Mouse (Mus musculus) heart, embryonic 13.5 days (tissue): ENCODE data around the gene Akip1. TPM values are rescaled to one million over a fixed set of nuclear protein-coding genes. Genes with fewer than 3 reads are reported as not detected.

Source experiments
- ATAC-seq: fragments of 200-750 bp; cut with Nextera tagmentation; 2 replicates; pipeline ENCODE4 v1.8.0; 2017; ENCODE audit warnings: moderate TSS enrichment; ENCODE audit not compliant: insufficient number of reproducible peaks, low FRiP score, low TSS enrichment; ENCODE audit errors: extremely low read depth
- H3K27ac ChIP-seq: fragments of 300-500 bp; sonication (generic); replicated peaks from 2 replicates; pipeline ENCODE4 v1.5.1; 2015; ENCODE audit warnings: moderate library complexity, mild to moderate bottlenecking, inconsistent platforms
- H3K27me3 ChIP-seq: fragments of 300-500 bp; sonication (generic); replicated peaks from 2 replicates; pipeline ENCODE4 v1.6.1; 2015; ENCODE audit warnings: mild to moderate bottlenecking, inconsistent platforms
- H3K36me3 ChIP-seq: fragments of 300-500 bp; sonication (generic); 2 replicates; pipeline ENCODE4 v1.6.1; 2015; ENCODE audit warnings: mild to moderate bottlenecking, inconsistent platforms
- H3K4me1 ChIP-seq: fragments of 300-500 bp; sonication (generic); 2 replicates; pipeline ENCODE4 v1.6.1; 2015; ENCODE audit warnings: inconsistent platforms
- H3K4me2 ChIP-seq: fragments of 300-500 bp; sonication (generic); 2 replicates; pipeline ENCODE4 v1.6.1; 2015; ENCODE audit warnings: inconsistent platforms, mild to moderate bottlenecking, moderate library complexity
- H3K4me3 ChIP-seq: fragments of 300-500 bp; sonication (generic); 2 replicates; pipeline ENCODE4 v1.5.1; 2015; ENCODE audit warnings: moderate library complexity, mild to moderate bottlenecking, inconsistent platforms
- H3K9ac ChIP-seq: fragments of 300-500 bp; sonication (generic); 2 replicates; pipeline ENCODE4 v1.6.1; 2015; ENCODE audit warnings: inconsistent platforms, mild to moderate bottlenecking, moderate library complexity
- H3K9me3 ChIP-seq: fragments of 300-500 bp; sonication (generic); 2 replicates; pipeline ENCODE4 v1.6.1; 2016; ENCODE audit warnings: inconsistent platforms
- WGBS: fragments of 180-500 bp; shearing (Covaris S2); methylation state at CpG from one replicate; pipeline ENCODE4 v1.1.7; 2015; ENCODE audit warnings: mixed read lengths; 5-methylcytosine and 5-hydroxymethylcytosine counted together
- polyA plus RNA-seq: library from polyadenylated mRNA; unstranded; fragments of >200 nt; fragmentation: Nextera tagmentation; extraction: Ambion mirVana; gene quantifications from 2 replicates; pipeline ENCODE4 v1.2.1, GENCODE M21; 2015

Akip1 gene
- 29.4 and 33.8 TPM in 2 replicates for polyA plus RNA-seq

- peak; percentile 90 for ATAC-seq
- H3K9me3 ChIP-seq, result no peaks in the 10 kb centered on the region
- peak within 1 kb of the TSS; percentile 81 for H3K27ac ChIP-seq
- no peaks in the 10 kb centered on the region for H3K27me3 ChIP-seq
- H3K36me3 ChIP-seq, result peaks cover 5% of the 10 kb centered on the region; the same call in 1 of the 2 replicates
- under 1% methylated on average over 61 of the region's 61 CpGs for WGBS
- peak within 1 kb of the TSS; percentile 79 for H3K9ac ChIP-seq
- peak within 1 kb of the TSS; percentile 67 for H3K4me3 ChIP-seq
- H3K4me1 ChIP-seq, result peaks cover 35% of the 10 kb centered on the region
- H3K4me2 ChIP-seq, result peak within 1 kb of the TSS; percentile 76
Measured at GRCm38 (mm10) chr7:109703190-109704015, at the start of gene Akip1, which contains the start of gene St5. Gene Akip1 (plus strand): TSS chr7:109703690. Gene St5 (minus strand): TSS chr7:109703605.

DNA sequence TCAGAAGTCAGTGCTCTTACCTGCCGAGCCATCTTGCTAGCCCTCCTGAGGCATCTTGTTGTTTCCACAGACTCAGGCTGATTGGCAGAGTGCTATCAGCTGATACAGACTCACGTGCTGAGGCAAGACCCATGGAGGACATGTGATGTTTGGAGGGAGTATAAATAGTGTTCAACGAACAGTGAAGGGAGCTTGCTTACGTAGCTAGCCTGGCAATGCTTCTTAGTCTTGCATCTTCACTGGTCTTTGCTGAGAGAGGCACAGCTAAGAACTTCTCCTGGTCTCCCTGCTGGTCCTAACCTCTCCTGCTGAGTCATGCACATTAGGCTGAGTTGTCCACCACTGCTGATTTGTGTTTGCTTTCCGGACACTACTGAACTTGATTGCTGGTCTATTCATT lies 48.6 kb upstream of the Akip1 start:
- H3K4me3 ChIP-seq, result no peak overlapping the region
- ATAC-seq, result peak; percentile 31; the same call in 1 of the 2 replicates
- H3K4me2 ChIP-seq, result no peak overlapping the region
- no peaks in the 10 kb centered on the region for H3K9me3 ChIP-seq
- no peaks in the 10 kb centered on the region for H3K27me3 ChIP-seq
- H3K36me3 ChIP-seq, result peaks cover 5% of the 10 kb centered on the region; the same call in 1 of the 2 replicates
- no peak overlapping the region for H3K9ac ChIP-seq
- H3K27ac ChIP-seq, result no peak overlapping the region
- H3K4me1 ChIP-seq, result peaks cover 20% of the 10 kb centered on the region
- 58% methylated on average over 5 of the region's 5 CpGs for WGBS

DNA sequence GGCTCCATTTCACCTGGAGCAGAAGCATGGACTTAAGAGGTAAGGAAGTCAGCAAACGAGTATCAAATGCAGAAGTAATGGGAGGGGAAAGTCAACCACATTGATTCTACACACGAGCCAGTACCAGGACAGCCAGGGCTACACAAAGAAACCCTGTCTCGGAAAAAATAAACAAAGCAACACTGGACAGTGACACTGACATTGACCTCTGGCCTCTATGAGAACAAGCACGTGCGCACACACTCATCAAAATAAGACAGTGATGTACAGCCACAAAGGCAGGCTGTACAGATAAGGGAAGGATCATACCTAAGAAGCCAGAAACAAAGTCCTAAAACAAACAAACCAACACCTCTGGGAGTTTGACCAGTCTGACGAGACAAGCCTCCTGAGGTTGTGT lies 45.6 kb upstream of the Akip1 start:
- no peak overlapping the region for H3K9ac ChIP-seq
- peaks cover 16% of the 10 kb centered on the region for H3K4me1 ChIP-seq
- WGBS, result 53% methylated on average over 6 of the region's 6 CpGs
- ATAC-seq, result no peak
- H3K36me3 ChIP-seq, result peaks cover 5% of the 10 kb centered on the region; the same call in 1 of the 2 replicates
- no peak overlapping the region for H3K27ac ChIP-seq
- H3K4me2 ChIP-seq, result no peak overlapping the region
- H3K27me3 ChIP-seq, result no peaks in the 10 kb centered on the region
- H3K4me3 ChIP-seq, result no peak overlapping the region
- H3K9me3 ChIP-seq, result no peaks in the 10 kb centered on the region

DNA sequence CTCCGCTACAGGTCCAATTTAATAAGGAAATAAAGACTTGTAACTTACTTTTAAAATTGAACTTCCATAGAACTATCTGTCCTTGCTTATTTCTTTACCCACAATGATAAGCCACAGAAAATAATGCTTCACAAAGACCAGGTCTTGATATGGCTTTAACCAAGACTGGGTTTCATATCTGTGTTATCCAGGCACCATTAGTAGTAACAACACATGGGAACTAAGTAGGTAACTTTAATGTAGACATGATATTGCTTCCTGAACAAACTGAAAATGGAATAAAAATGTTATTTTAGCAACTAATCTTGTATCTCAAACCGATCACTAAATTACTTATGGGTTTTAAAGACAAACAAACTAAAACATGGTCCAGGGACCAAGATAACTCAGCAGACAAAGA lies 44.2 kb upstream of the Akip1 start:
- H3K27me3 ChIP-seq, result no peaks in the 10 kb centered on the region
- H3K4me2 ChIP-seq, result no peak overlapping the region
- H3K9ac ChIP-seq, result no peak overlapping the region
- no peak overlapping the region for H3K27ac ChIP-seq
- peaks cover 18% of the 10 kb centered on the region for H3K4me1 ChIP-seq
- WGBS, result 89% methylated on average over 2 of the region's 2 CpGs
- peaks cover 5% of the 10 kb centered on the region; the same call in 1 of the 2 replicates for H3K36me3 ChIP-seq
- no peak overlapping the region for H3K4me3 ChIP-seq
- H3K9me3 ChIP-seq, result no peaks in the 10 kb centered on the region
- ATAC-seq, result no peak

- no peak overlapping the region for H3K9ac ChIP-seq
- 88% methylated on average over 4 of the region's 4 CpGs for WGBS
- H3K27ac ChIP-seq, result no peak overlapping the region
Measured at GRCm38 (mm10) chr7:109662626-109663025, 40.9 kb upstream of the Akip1 start.

DNA sequence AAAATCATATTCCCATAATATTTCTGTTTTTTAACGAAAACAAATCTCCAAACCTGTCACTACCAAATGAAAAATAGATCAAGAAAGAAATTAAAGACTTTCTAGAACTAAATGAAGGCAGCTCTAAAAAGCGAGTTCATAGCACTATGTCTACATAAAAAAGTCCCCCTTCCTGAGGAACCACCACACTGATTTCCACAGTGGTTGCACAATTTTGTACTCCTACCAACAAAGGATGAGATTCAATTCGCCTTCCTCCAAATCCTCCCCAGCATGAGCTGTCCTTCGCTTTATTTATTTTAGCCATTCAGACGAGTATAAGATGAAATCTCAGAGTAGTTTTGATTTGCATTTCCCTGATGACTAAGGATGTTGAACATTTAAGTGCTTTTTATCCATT lies 36.8 kb upstream of the Akip1 start:
- Histone ChIP-seq H3K4me1 (peaks cover 33% of the 10 kb centered on the region), H3K27ac (no peak overlapping the region), H3K9me3 (no peaks in the 10 kb centered on the region), H3K27me3 (no peaks in the 10 kb centered on the region), H3K36me3 (no peaks in the 10 kb centered on the region), H3K4me3 (no peak overlapping the region), H3K4me2 (no peak overlapping the region), H3K9ac (no peak overlapping the region)
- ATAC-seq, result no peak
- 82% methylated on average over 5 of the region's 5 CpGs for WGBS

More at GRCm38 (mm10) chr7:109662626-109663025, 40.9 kb upstream of the Akip1 start:
- H3K4me2 ChIP-seq, result no peak overlapping the region
- H3K36me3 ChIP-seq, result no peaks in the 10 kb centered on the region
- no peak overlapping the region for H3K4me3 ChIP-seq
- no peak for ATAC-seq
- no peaks in the 10 kb centered on the region for H3K27me3 ChIP-seq
- no peaks in the 10 kb centered on the region for H3K9me3 ChIP-seq
- peaks cover 18% of the 10 kb centered on the region; the same call in 1 of the 2 replicates for H3K4me1 ChIP-seq

- no peak overlapping the region for H3K27ac ChIP-seq
- H3K9me3 ChIP-seq, result no peaks in the 10 kb centered on the region
- no peak overlapping the region for H3K9ac ChIP-seq
- H3K4me1 ChIP-seq, result peaks cover 44% of the 10 kb centered on the region
- no peaks in the 10 kb centered on the region for H3K36me3 ChIP-seq
- ATAC-seq, result no peak
- H3K27me3 ChIP-seq, result no peaks in the 10 kb centered on the region
- peak overlapping the region; percentile 74 for H3K4me2 ChIP-seq
- peak overlapping the region; percentile 74 for H3K4me3 ChIP-seq
- 64% methylated on average over 5 of the region's 5 CpGs for WGBS
Measured at GRCm38 (mm10) chr7:109669426-109670170, 33.9 kb upstream of the Akip1 start.

GRCm38 (mm10) chr7:109671581-109672471 lies 31.7 kb upstream of the Akip1 start:
- Histone ChIP-seq H3K9ac (peak overlapping the region; percentile 91), H3K4me3 (peak overlapping the region; percentile 74), H3K4me2 (peak overlapping the region; percentile 74), H3K4me1 (peaks cover 48% of the 10 kb centered on the region), H3K27me3 (no peaks in the 10 kb centered on the region), H3K27ac (peak overlapping the region; percentile 98), H3K36me3 (no peaks in the 10 kb centered on the region), H3K9me3 (no peaks in the 10 kb centered on the region)
- 2% methylated on average over 36 of the region's 44 CpGs for WGBS
- peak; percentile 82 for ATAC-seq

GRCm38 (mm10) chr7:109674944-109675628 lies 28.4 kb upstream of the Akip1 start:
- Histone ChIP-seq H3K36me3 (no peaks in the 10 kb centered on the region), H3K9ac (no peak overlapping the region), H3K27ac (no peak overlapping the region; the same call in 1 of the 2 replicates), H3K4me2 (no peak overlapping the region), H3K27me3 (no peaks in the 10 kb centered on the region), H3K4me3 (no peak overlapping the region), H3K9me3 (no peaks in the 10 kb centered on the region), H3K4me1 (peaks cover 33% of the 10 kb centered on the region)
- 59% methylated on average over 4 of the region's 4 CpGs for WGBS
- ATAC-seq, result no peak

DNA sequence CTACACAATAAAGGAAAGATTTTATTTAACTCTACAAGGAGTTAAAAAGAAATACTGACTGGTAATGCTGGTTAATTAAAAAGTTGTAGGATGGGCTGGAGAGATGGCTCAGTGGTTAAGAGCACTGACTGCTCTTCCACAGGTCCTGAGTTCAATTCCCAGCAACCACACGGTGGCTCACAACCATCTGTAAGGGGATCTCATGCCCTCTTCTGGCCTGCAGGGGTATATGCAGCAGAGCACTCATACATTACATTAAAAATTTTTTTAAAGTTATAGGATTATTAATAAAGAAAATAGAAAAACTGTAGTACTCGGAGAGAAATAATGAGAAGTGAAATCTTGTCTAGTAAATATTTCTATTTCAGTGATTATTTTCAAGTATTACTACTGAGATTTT lies 23.2 kb upstream of the Akip1 start:
- Histone ChIP-seq H3K9ac (no peak overlapping the region), H3K4me2 (no peak overlapping the region), H3K9me3 (peaks cover 3% of the 10 kb centered on the region; the same call in 1 of the 2 replicates), H3K36me3 (no peaks in the 10 kb centered on the region), H3K4me1 (peaks cover 3% of the 10 kb centered on the region; the same call in 1 of the 2 replicates), H3K27ac (no peak overlapping the region), H3K27me3 (no peaks in the 10 kb centered on the region), H3K4me3 (no peak overlapping the region)
- 83% methylated on average over 2 of the region's 2 CpGs for WGBS
- ATAC-seq, result no peak
